Mouse (Mus musculus) kidney, embryonic 14.5 days (tissue): ENCODE results near the gene Rpa2. TPM values are rescaled to one million over a fixed set of nuclear protein-coding genes. Genes with fewer than 3 reads are reported as not detected.
"Not testable (repeated sequence)": the region's sequence is repeated elsewhere in the genome, so short reads cannot be mapped to it uniquely, and the experiment has no call there.

ENCODE experiments used
- ATAC-seq: fragments of 200-750 bp; cut with Nextera tagmentation; 2 replicates; pipeline ENCODE4 v1.8.0; 2017; ENCODE audit warnings: moderate number of reproducible peaks, mild to moderate bottlenecking, moderate TSS enrichment, moderate library complexity; ENCODE audit not compliant: low FRiP score, low TSS enrichment
- H3K27ac ChIP-seq: fragments of 300-500 bp; sonication (generic); 2 replicates; pipeline ENCODE4 v1.5.1; 2014; ENCODE audit warnings: low read depth, mild to moderate bottlenecking, low read length, moderate library complexity, mixed read lengths
- H3K27me3 ChIP-seq: fragments of 300-500 bp; sonication (generic); 2 replicates; pipeline ENCODE4 v1.6.1; 2014; ENCODE audit warnings: mild to moderate bottlenecking, low read length; ENCODE audit not compliant: control insufficient read depth, insufficient read depth
- H3K36me3 ChIP-seq: fragments of 300-500 bp; sonication (generic); 2 replicates; pipeline ENCODE4 v1.6.1; 2014; ENCODE audit warnings: low read length, mixed read lengths; ENCODE audit not compliant: control insufficient read depth, insufficient read depth
- H3K4me1 ChIP-seq: fragments of 300-500 bp; sonication (generic); 2 replicates; pipeline ENCODE4 v1.6.1; 2014; ENCODE audit warnings: low read length, mixed read lengths; ENCODE audit not compliant: control insufficient read depth, insufficient read depth
- H3K4me2 ChIP-seq: fragments of 300-500 bp; sonication (generic); replicated peaks from 2 replicates; pipeline ENCODE4 v1.6.1; 2014; ENCODE audit warnings: low read depth, mild to moderate bottlenecking, low read length
- H3K4me3 ChIP-seq: fragments of 300-500 bp; sonication (generic); 2 replicates; pipeline ENCODE4 v1.5.1; 2014; ENCODE audit warnings: mild to moderate bottlenecking, low read length
- H3K9ac ChIP-seq: fragments of 300-500 bp; sonication (generic); 2 replicates; pipeline ENCODE4 v1.6.1; 2014; ENCODE audit warnings: low read depth, mild to moderate bottlenecking, low read length, moderate library complexity
- H3K9me3 ChIP-seq: fragments of 300-500 bp; sonication (generic); 2 replicates; pipeline ENCODE4 v1.6.1; 2016; ENCODE audit warnings: low read length; ENCODE audit not compliant: control insufficient read depth
- WGBS: fragments of 180-500 bp; shearing (Covaris S2); extraction: QIAGEN DNeasy Blood & Tissue Kit; methylation state at CpG from one replicate; pipeline ENCODE4 v1.1.7; 2014; 5-methylcytosine and 5-hydroxymethylcytosine counted together
- polyA plus RNA-seq: library from polyadenylated mRNA; unstranded; fragments of >200 nt; fragmentation: Nextera tagmentation; extraction: Ambion mirVana; gene quantifications from 2 replicates; pipeline ENCODE4 v1.2.1, GENCODE M21; 2014

Gene Rpa2
- polyA plus RNA-seq, 1 experiment from 2014 or later, result 124 TPM

GRCm38 (mm10) chr4:132780288-132780687, 12.2 kb downstream of the Rpa2 start:
- H3K36me3 ChIP-seq, result peaks cover 43% of the 10 kb centered on the region
- 93% methylated on average over 4 of the region's 4 CpGs for WGBS
- no peaks in the 10 kb centered on the region for H3K27me3 ChIP-seq
- no peaks in the 10 kb centered on the region for H3K9me3 ChIP-seq
- no peak overlapping the region for H3K9ac ChIP-seq
- H3K4me1 ChIP-seq, result no peaks in the 10 kb centered on the region
- no peak for ATAC-seq
- no peak overlapping the region for H3K27ac ChIP-seq
- H3K4me3 ChIP-seq, result no peak overlapping the region
- no peak overlapping the region for H3K4me2 ChIP-seq

- Histone ChIP-seq H3K27ac (no peak overlapping the region), H3K27me3 (no peaks in the 10 kb centered on the region), H3K4me1 (no peaks in the 10 kb centered on the region), H3K9me3 (no peaks in the 10 kb centered on the region), H3K4me2 (no peak overlapping the region), H3K4me3 (no peak overlapping the region), H3K36me3 (peaks cover 9% of the 10 kb centered on the region), H3K9ac (no peak overlapping the region)
- WGBS, result 84% methylated on average over 2 of the region's 2 CpGs
- no peak for ATAC-seq
Measured at GRCm38 (mm10) chr4:132783732-132784131, 15.6 kb downstream of the Rpa2 start.

GRCm38 (mm10) chr4:132785228-132785627, 17.1 kb downstream of the Rpa2 start:
- Histone ChIP-seq H3K4me1 (no peaks in the 10 kb centered on the region), H3K27ac (no peak overlapping the region)

GRCm38 (mm10) chr4:132789731-132790130, 21.6 kb downstream of the Rpa2 start:
- Histone ChIP-seq H3K9me3 (no peaks in the 10 kb centered on the region), H3K4me2 (no peak overlapping the region), H3K4me3 (no peak overlapping the region), H3K36me3 (no peaks in the 10 kb centered on the region), H3K4me1 (no peaks in the 10 kb centered on the region), H3K27ac (no peak overlapping the region), H3K27me3 (peaks cover under 1% of the 10 kb centered on the region; the same call in 1 of the 2 replicates), H3K9ac (no peak overlapping the region)
- no peak for ATAC-seq
- WGBS, result 83% methylated on average over 8 of the region's 8 CpGs

More at GRCm38 (mm10) chr4:132785228-132785627, 17.1 kb downstream of the Rpa2 start:
- no peaks in the 10 kb centered on the region for H3K9me3 ChIP-seq
- no peak overlapping the region for H3K4me2 ChIP-seq
- WGBS, result 66% methylated on average over 13 of the region's 13 CpGs
- H3K36me3 ChIP-seq, result no peaks in the 10 kb centered on the region
- H3K9ac ChIP-seq, result no peak overlapping the region
- H3K27me3 ChIP-seq, result no peaks in the 10 kb centered on the region
- no peak for ATAC-seq
- no peak overlapping the region for H3K4me3 ChIP-seq

GRCm38 (mm10) chr4:132793322-132794004, 25.3 kb downstream of the Rpa2 start:
- H3K4me3 ChIP-seq, H3K9ac ChIP-seq, H3K27ac ChIP-seq, H3K4me2 ChIP-seq, H3K4me1 ChIP-seq, H3K9me3 ChIP-seq, H3K36me3 ChIP-seq, ATAC-seq, H3K27me3 ChIP-seq: not testable (repeated sequence)
- WGBS, result 78% methylated on average over 8 of the region's 9 CpGs

GRCm38 (mm10) chr4:132794028-132794427, 25.9 kb downstream of the Rpa2 start:
- no peak overlapping the region for H3K4me2 ChIP-seq
- 25% methylated on average over 9 of the region's 9 CpGs for WGBS
- peaks cover 5% of the 10 kb centered on the region; the same call in 1 of the 2 replicates for H3K4me1 ChIP-seq
- no peak overlapping the region for H3K4me3 ChIP-seq
- no peak overlapping the region for H3K27ac ChIP-seq
- peak; percentile 68 for ATAC-seq
- no peaks in the 10 kb centered on the region for H3K9me3 ChIP-seq
- no peak overlapping the region for H3K9ac ChIP-seq
- no peaks in the 10 kb centered on the region for H3K36me3 ChIP-seq
- peaks cover 4% of the 10 kb centered on the region; the same call in 1 of the 2 replicates for H3K27me3 ChIP-seq

GRCm38 (mm10) chr4:132794760-132795159, 26.6 kb downstream of the Rpa2 start:
- H3K27ac ChIP-seq, result no peak overlapping the region
- no peak overlapping the region for H3K9ac ChIP-seq
- no peak overlapping the region for H3K4me3 ChIP-seq
- WGBS, result 65% methylated on average over 8 of the region's 8 CpGs
- no peak overlapping the region for H3K4me2 ChIP-seq
- no peaks in the 10 kb centered on the region for H3K9me3 ChIP-seq
- no peak for ATAC-seq
- peaks cover 5% of the 10 kb centered on the region; the same call in 1 of the 2 replicates for H3K4me1 ChIP-seq
- peaks cover 4% of the 10 kb centered on the region; the same call in 1 of the 2 replicates for H3K27me3 ChIP-seq
- H3K36me3 ChIP-seq, result no peaks in the 10 kb centered on the region

GRCm38 (mm10) chr4:132795171-132795570, 27.0 kb downstream of the Rpa2 start:
- no peak overlapping the region for H3K9ac ChIP-seq
- H3K27me3 ChIP-seq, result peaks cover 4% of the 10 kb centered on the region; the same call in 1 of the 2 replicates
- no peaks in the 10 kb centered on the region for H3K36me3 ChIP-seq
- 55% methylated on average over 7 of the region's 7 CpGs for WGBS
- peaks cover 5% of the 10 kb centered on the region; the same call in 1 of the 2 replicates for H3K4me1 ChIP-seq
- H3K4me3 ChIP-seq, result no peak overlapping the region
- no peaks in the 10 kb centered on the region for H3K9me3 ChIP-seq
- H3K27ac ChIP-seq, result no peak overlapping the region
- no peak overlapping the region for H3K4me2 ChIP-seq
- no peak for ATAC-seq

- WGBS, result 3% methylated on average over 21 of the region's 21 CpGs
- H3K27me3 ChIP-seq, result peaks cover 4% of the 10 kb centered on the region; the same call in 1 of the 2 replicates
- no peak within 1 kb of the TSS for H3K27ac ChIP-seq
- ATAC-seq, result peak; percentile 24; the same call in 1 of the 2 replicates
- peak within 1 kb of the TSS; percentile 56 for H3K4me2 ChIP-seq
- H3K9me3 ChIP-seq, result no peaks in the 10 kb centered on the region
- H3K36me3 ChIP-seq, result no peaks in the 10 kb centered on the region
- peak within 1 kb of the TSS; percentile 35 for H3K4me3 ChIP-seq
- peak within 1 kb of the TSS; percentile 38; the same call in 1 of the 2 replicates for H3K9ac ChIP-seq
- H3K4me1 ChIP-seq, result peaks cover 5% of the 10 kb centered on the region; the same call in 1 of the 2 replicates
Measured at GRCm38 (mm10) chr4:132796196-132796886, 28.2 kb downstream of the Rpa2 start, which contains the start of gene Themis2. Themis2 (minus strand) TSS chr4:132796387.
